28 mouse cellular contexts compared by ENCODE assay signal in the genomic region with DNA sequence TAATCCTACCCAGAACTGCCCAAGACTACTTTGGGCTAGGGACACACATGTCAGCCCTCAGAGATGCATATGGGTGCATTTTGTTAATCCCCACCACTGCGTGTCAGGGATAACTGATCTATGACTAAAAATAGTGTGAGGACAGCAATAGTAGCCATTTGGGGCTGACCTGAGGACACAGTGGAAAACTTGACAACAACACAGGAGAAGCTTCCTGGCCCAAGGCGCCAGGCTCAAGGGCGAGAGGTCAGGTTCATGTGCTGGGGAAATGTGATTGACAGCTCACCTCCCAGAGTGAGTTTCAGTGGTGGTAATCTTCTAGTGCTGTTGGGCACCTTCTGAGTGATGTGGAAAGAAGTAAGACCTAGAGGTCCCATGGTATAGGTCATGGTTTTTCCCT.
DNase-seq lines count a peak whose midpoint lies in the region; ATAC-seq and TF ChIP-seq lines count a peak whose summit lies in the region.
"Had no signal": no experiment of that assay in that cellular context is flagged by ENCODE, and none has a peak within 500 bp of the region (broad histone marks: within the 10 kb centered on the region; RNA-seq: fewer than 3 reads in every experiment).

No protein-coding gene starts in this region.

- no peak for TF ChIP-seq EP300 in heart, postnatal 0 days (IDR thresholded peaks at IDR 0.05; ENCODE audit: low read depth)

- H3K4me2 ChIP-seq in limb, embryonic 12.5 days: no peak overlapping the region
- H3K4me2 ChIP-seq in heart, postnatal 0 days (ENCODE audit: low read depth, low read length): no peak overlapping the region
- H3K4me2 ChIP-seq: forebrain, embryonic 12.5 days; heart, embryonic 13.5 days; hindbrain, embryonic 13.5 days; liver, embryonic 11.5 days; lung, embryonic 15.5 days; midbrain, embryonic 12.5 days; neural tube, embryonic 12.5 days had no signal

- H3K4me3 ChIP-seq in limb, embryonic 12.5 days (replicated peaks): no peak overlapping the region
- no peak overlapping the region for H3K4me3 ChIP-seq in limb, embryonic 10.5 days
- H3K4me3 ChIP-seq in heart, postnatal 0 days (ENCODE audit: low read depth, low read length): no peak overlapping the region
- H3K4me3 ChIP-seq: forebrain, embryonic 12.5 days; heart, embryonic 13.5 days; hindbrain, embryonic 13.5 days; lung, embryonic 15.5 days; megakaryocyte, embryonic 14.5 days; midbrain, embryonic 12.5 days; myocyte; neural tube, embryonic 12.5 days had no signal

- 73% methylated on average over 3 of the region's 3 CpGs for WGBS in limb, embryonic 12.5 days
- WGBS in limb, embryonic 10.5 days: 86% methylated on average over 3 of the region's 3 CpGs
- WGBS in heart, postnatal 0 days: 56% methylated on average over 3 of the region's 3 CpGs

- H3K4me1 ChIP-seq in limb, embryonic 12.5 days (replicated peaks): peaks cover 11% of the 10 kb centered on the region
- H3K4me1 ChIP-seq in limb, embryonic 10.5 days: peaks cover 5% of the 10 kb centered on the region
- 0 out of 2 replicates have a peak, but pooled peaks cover 5% of the 10 kb centered on the region for H3K4me1 ChIP-seq in heart, postnatal 0 days (ENCODE audit: control insufficient read depth, insufficient read depth)
- H3K4me1 ChIP-seq: forebrain, embryonic 12.5 days; lung, embryonic 15.5 days; megakaryocyte, embryonic 14.5 days; midbrain, embryonic 12.5 days had no signal

- TF ChIP-seq CTCF in heart, postnatal 0 days (IDR thresholded peaks at IDR 0.05; ENCODE audit: low read depth): no peak

- ATAC-seq in limb, embryonic 12.5 days (ENCODE audit: insufficient number of reproducible peaks, insufficient read depth, low FRiP score, low TSS enrichment, low read depth): no peak
- ATAC-seq in heart, postnatal 0 days (ENCODE audit: insufficient read depth, low read depth): 0 out of 2 replicates have a peak, but pooled peaks have one; percentile 34
- no peak for ATAC-seq in erythroblast, adult 5-6 weeks (replicated peaks; ENCODE audit: low FRiP score, poor library complexity, severe bottlenecking)
- ATAC-seq: activated CD4-positive, CD25-positive, alpha-beta regulatory T cell, adult 4 months; forebrain, postnatal 0 days; intestine, embryonic 16.5 days had no signal

- H3K36me3 ChIP-seq in limb, embryonic 12.5 days: no peaks in the 10 kb centered on the region
- no peaks in the 10 kb centered on the region for H3K36me3 ChIP-seq in limb, embryonic 10.5 days
- no peaks in the 10 kb centered on the region for H3K36me3 ChIP-seq in heart, postnatal 0 days (replicated peaks; ENCODE audit: control insufficient read depth, insufficient read depth, low read length)
- H3K36me3 ChIP-seq: forebrain, embryonic 12.5 days; heart, embryonic 13.5 days; hindbrain, embryonic 13.5 days; lung, embryonic 15.5 days; midbrain, embryonic 12.5 days; neural tube, embryonic 12.5 days had no signal

- peak; percentile 83 for DNase-seq in gastrocnemius, adult 18-20 months (ENCODE audit: low spot score)
- DNase-seq in gastrocnemius, postnatal 4 days (ENCODE audit: low spot score in 2 of 2): no peak
- no peak for DNase-seq in limb, embryonic 10.5 days (ENCODE audit: low spot score)
- DNase-seq in heart, postnatal 0 days (ENCODE audit: low spot score): no peak
- no peak for DNase-seq in layer of hippocampus, postnatal 14 days (ENCODE audit: low spot score in 2 of 2)
- DNase-seq: adrenal gland, adult 2 months; adrenal gland, postnatal 36 days; cerebellum, adult 18-20 months; cerebellum, postnatal 10 days; forebrain, postnatal 0 days; kidney, adult 8-10 months; kidney, postnatal 4 days; lung, postnatal 36 days had no signal

- H3K27ac ChIP-seq in limb, embryonic 12.5 days: 0 out of 2 replicates have a peak overlapping the region, but pooled peaks have one; percentile 5
- no peak overlapping the region for H3K27ac ChIP-seq in limb, embryonic 10.5 days
- H3K27ac ChIP-seq in heart, postnatal 0 days (ENCODE audit: low read depth): peak overlapping the region; percentile 55; the same call in 1 of the 2 replicates
- H3K27ac ChIP-seq: forebrain, embryonic 12.5 days; heart, embryonic 13.5 days; hindbrain, embryonic 13.5 days; kidney, postnatal 0 days; lung, embryonic 15.5 days; midbrain, embryonic 12.5 days; neural tube, embryonic 12.5 days had no signal

- H3K9ac ChIP-seq in limb, embryonic 12.5 days (replicated peaks): no peak overlapping the region
- no peak overlapping the region for H3K9ac ChIP-seq in heart, postnatal 0 days (replicated peaks; ENCODE audit: low read depth, low read length)
- H3K9ac ChIP-seq: forebrain, embryonic 12.5 days; forebrain, postnatal 0 days; heart, embryonic 13.5 days; hindbrain, embryonic 13.5 days; lung, embryonic 15.5 days; midbrain, embryonic 12.5 days; neural tube, embryonic 12.5 days had no signal

- no peaks in the 10 kb centered on the region for H3K27me3 ChIP-seq in limb, embryonic 12.5 days
- H3K27me3 ChIP-seq in limb, embryonic 10.5 days (ENCODE audit: low read depth, poor library complexity, severe bottlenecking): no peaks in the 10 kb centered on the region
- H3K27me3 ChIP-seq in heart, postnatal 0 days (ENCODE audit: control insufficient read depth, insufficient read depth, low read length): no peaks in the 10 kb centered on the region
- H3K27me3 ChIP-seq: CH12.LX; forebrain, embryonic 12.5 days; heart, embryonic 13.5 days; hindbrain, embryonic 13.5 days; lung, embryonic 15.5 days; megakaryocyte, embryonic 14.5 days; midbrain, embryonic 12.5 days; neural tube, embryonic 12.5 days had no signal

- H3K9me3 ChIP-seq in limb, embryonic 12.5 days: no peaks in the 10 kb centered on the region
- no peaks in the 10 kb centered on the region for H3K9me3 ChIP-seq in limb, embryonic 10.5 days (replicated peaks)
- H3K9me3 ChIP-seq in heart, postnatal 0 days (replicated peaks; ENCODE audit: control insufficient read depth, low read length): no peaks in the 10 kb centered on the region
- H3K9me3 ChIP-seq: forebrain, embryonic 12.5 days; heart, embryonic 13.5 days; hindbrain, embryonic 13.5 days; lung, embryonic 15.5 days; midbrain, embryonic 12.5 days; neural tube, embryonic 12.5 days had no signal
